Mouse (Mus musculus) kidney, adult 2 months (tissue): ENCODE measurements at regions not wholly inside any gene's neighbourhood (a gene's known extent, or its start where the extent isn't known, plus 50 kb on each side); places are given as distances from the start of the nearest gene placed in this dataset.

ENCODE experiments used
- CTCF ChIP-seq: fragments of 200-500 bp; conservative IDR thresholded peaks from 2 replicates; pipeline ENCODE4 v1.5.1; 2011; ENCODE audit warnings: low read depth, mild to moderate bottlenecking, control low read depth, low read length, moderate library complexity, mixed read lengths; ENCODE audit not compliant: insufficient read depth, insufficient read length
- POLR2A ChIP-seq: fragments of 200-500 bp; IDR thresholded peaks from one replicate; pipeline ENCODE4 v1.6.1; 2011; ENCODE audit warnings: low read depth, low read length, control low read depth

- TF ChIP-seq POLR2A: no peak
- TF ChIP-seq CTCF: no peak
Measured at GRCm38 (mm10) chr4:55619891-55620290, 87.6 kb upstream of the Klf4 start.
